Mouse (Mus musculus) spleen, adult 2 months (tissue): ENCODE results near the gene Dnm2. TPM values are rescaled to one million over a fixed set of nuclear protein-coding genes. Genes with fewer than 3 reads are reported as not detected.

Source experiments
- DNase-seq, 2 experiments: peaks; one replicate each; pipeline versions ENCODE4 v3.0.0 to v3.0.0-alpha.2; 2012 to 2021; ENCODE audit warnings: low spot score in 2 of 2, low read depth in 1 of 2
- H3K27ac ChIP-seq: fragments of 200-500 bp; 2 replicates; pipeline ENCODE4 v1.5.1; 2012; ENCODE audit warnings: low read length, inconsistent platforms; ENCODE audit not compliant: insufficient read depth
- H3K27me3 ChIP-seq: fragments of 200-500 bp; 2 replicates; pipeline ENCODE4 v1.6.1; 2012; ENCODE audit warnings: mild to moderate bottlenecking, moderate library complexity, low read length, inconsistent platforms; ENCODE audit not compliant: control insufficient read depth, insufficient read depth
- H3K36me3 ChIP-seq: fragments of 200-500 bp; 2 replicates; pipeline ENCODE4 v1.6.1; 2012; ENCODE audit warnings: mild to moderate bottlenecking, low read length, inconsistent platforms; ENCODE audit not compliant: control insufficient read depth, insufficient read depth
- H3K4me1 ChIP-seq: fragments of 200-500 bp; 2 replicates; pipeline ENCODE4 v1.6.1; 2011; ENCODE audit warnings: inconsistent platforms; ENCODE audit not compliant: control insufficient read depth, insufficient read depth, insufficient read length
- H3K4me3 ChIP-seq: fragments of 200-500 bp; 2 replicates; pipeline ENCODE4 v1.5.1; 2011; ENCODE audit warnings: mild to moderate bottlenecking, inconsistent platforms; ENCODE audit not compliant: insufficient read depth, insufficient read length; ENCODE audit errors: extremely low read depth
- CTCF ChIP-seq: fragments of 200-500 bp; IDR thresholded peaks from 2 replicates; pipeline ENCODE4 v1.5.1; 2011; ENCODE audit warnings: mild to moderate bottlenecking, inconsistent platforms; ENCODE audit not compliant: insufficient read depth, insufficient read length, insufficient replicate concordance; ENCODE audit errors: extremely low read depth
- POLR2A ChIP-seq: fragments of 200-500 bp; IDR thresholded peaks from 2 replicates; pipeline ENCODE4 v1.6.1; 2011; ENCODE audit warnings: low read depth, low read length, inconsistent platforms
- WGBS: fragments of 180-500 bp; shearing (Covaris S2); methylation state at CpG from one replicate; pipeline ENCODE4 v1.1.7; 2018; 5-methylcytosine and 5-hydroxymethylcytosine counted together
- polyA plus RNA-seq: library from polyadenylated mRNA; depleted of rRNA; stranded (reverse); fragments of >200 nt; gene quantifications from 2 replicates; pipeline ENCODE4 v1.2.3, GENCODE M21; 2012

The Dnm2 gene
- polyA plus RNA-seq, 1 experiment, result 223 TPM

DNA sequence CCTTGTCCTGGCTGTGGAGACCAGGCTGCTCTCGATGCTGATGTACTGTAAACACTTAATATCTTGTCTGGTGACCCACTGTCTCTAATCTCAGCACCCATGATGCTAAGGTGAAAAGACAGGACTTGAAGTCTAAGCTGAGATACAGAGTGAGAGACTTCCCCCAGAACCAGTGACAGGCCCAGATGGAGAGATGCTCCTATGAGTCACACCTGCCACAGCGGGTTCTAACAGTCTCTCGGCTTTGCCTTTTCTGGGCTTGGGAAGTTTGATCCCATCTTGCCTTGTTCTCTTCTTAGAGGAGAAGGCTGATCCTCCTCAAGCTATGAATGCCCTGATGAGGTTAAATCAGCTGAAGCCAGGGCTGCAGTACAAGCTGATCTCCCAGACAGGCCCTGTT lies 27.5 kb upstream of the Dnm2 start:
- 94% methylated on average over 3 of the region's 3 CpGs for WGBS
- H3K27me3 ChIP-seq, result no peaks in the 10 kb centered on the region
- no peak overlapping the region for H3K4me3 ChIP-seq
- TF ChIP-seq CTCF (no peak), POLR2A (no peak)
- DNase-seq, result no peak
- H3K27ac ChIP-seq, result no peak overlapping the region
- H3K36me3 ChIP-seq, result peaks cover 74% of the 10 kb centered on the region
- H3K4me1 ChIP-seq, result no peaks in the 10 kb centered on the region

- TF ChIP-seq CTCF (no peak), POLR2A (no peak)
- 94% methylated on average over 9 of the region's 9 CpGs for WGBS
- Histone ChIP-seq H3K4me1 (no peaks in the 10 kb centered on the region), H3K27me3 (no peaks in the 10 kb centered on the region), H3K27ac (no peak overlapping the region; the same call in 1 of the 2 replicates), H3K4me3 (no peak overlapping the region), H3K36me3 (peaks cover 68% of the 10 kb centered on the region)
- DNase-seq, result no peak
These were observed 23.7 kb upstream of the Dnm2 start for GRCm38 (mm10) chr9:21401042-21401441.

GRCm38 (mm10) chr9:21402764-21403253 lies 21.9 kb upstream of the Dnm2 start:
- WGBS, result 92% methylated on average over 11 of the region's 11 CpGs
- H3K36me3 ChIP-seq, result peaks cover 61% of the 10 kb centered on the region
- TF ChIP-seq POLR2A (no peak), CTCF (no peak)
- no peak overlapping the region for H3K4me3 ChIP-seq
- no peaks in the 10 kb centered on the region for H3K4me1 ChIP-seq
- no peak for DNase-seq
- H3K27me3 ChIP-seq, result no peaks in the 10 kb centered on the region
- no peak overlapping the region for H3K27ac ChIP-seq

DNA sequence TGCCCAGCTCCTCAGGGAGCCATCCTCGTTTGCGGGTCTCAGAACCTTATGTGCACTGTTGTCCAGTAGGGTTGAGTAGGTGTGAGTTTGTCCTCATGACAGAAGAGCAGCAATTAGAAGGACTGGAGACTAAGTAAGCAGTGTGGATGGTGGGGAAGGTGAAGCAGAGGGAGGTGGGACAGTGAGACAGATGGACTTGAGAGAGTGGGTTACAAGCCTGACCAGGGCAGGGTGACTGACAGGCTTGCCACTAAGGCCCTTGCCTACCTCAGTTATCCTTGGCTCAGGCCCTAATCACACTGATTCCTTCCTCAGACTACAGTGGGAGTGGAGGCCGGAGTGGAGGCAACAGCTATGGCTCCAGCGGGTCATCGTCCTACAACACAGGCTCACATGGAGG lies 21.0 kb upstream of the Dnm2 start:
- DNase-seq, result no peak
- H3K27me3 ChIP-seq, result no peaks in the 10 kb centered on the region
- no peak overlapping the region for H3K27ac ChIP-seq
- TF ChIP-seq POLR2A (no peak), CTCF (no peak)
- WGBS, result 98% methylated on average over 5 of the region's 5 CpGs
- H3K36me3 ChIP-seq, result peaks cover 54% of the 10 kb centered on the region
- no peak overlapping the region for H3K4me3 ChIP-seq
- H3K4me1 ChIP-seq, result no peaks in the 10 kb centered on the region

DNA sequence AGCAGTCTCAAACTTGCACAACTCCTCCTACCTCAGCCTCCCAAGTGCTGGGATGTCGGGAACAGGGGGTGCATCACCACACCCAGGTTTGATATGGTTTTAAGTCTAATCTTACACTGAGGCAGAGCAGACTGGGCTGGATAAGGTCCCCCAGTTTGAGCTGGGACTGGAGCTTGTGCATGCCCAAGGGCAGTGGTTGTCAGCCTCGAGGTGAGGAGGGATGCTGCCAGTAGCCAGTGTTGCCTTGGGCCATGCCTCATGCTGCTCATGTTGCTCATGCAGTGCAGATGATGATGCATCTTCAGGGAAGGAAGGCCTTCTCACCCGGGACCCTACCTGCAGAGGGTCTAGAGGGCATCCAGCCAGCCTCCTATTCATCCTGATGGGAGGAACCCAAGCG lies 19.2 kb upstream of the Dnm2 start:
- no peak for TF ChIP-seq CTCF
- no peak for TF ChIP-seq POLR2A
- H3K4me1 ChIP-seq, result no peaks in the 10 kb centered on the region
- no peaks in the 10 kb centered on the region for H3K27me3 ChIP-seq
- H3K4me3 ChIP-seq, result no peak overlapping the region
- no peak overlapping the region for H3K27ac ChIP-seq
- peaks cover 37% of the 10 kb centered on the region for H3K36me3 ChIP-seq
- WGBS, result 83% methylated on average over 4 of the region's 4 CpGs
- DNase-seq, result no peak

DNA sequence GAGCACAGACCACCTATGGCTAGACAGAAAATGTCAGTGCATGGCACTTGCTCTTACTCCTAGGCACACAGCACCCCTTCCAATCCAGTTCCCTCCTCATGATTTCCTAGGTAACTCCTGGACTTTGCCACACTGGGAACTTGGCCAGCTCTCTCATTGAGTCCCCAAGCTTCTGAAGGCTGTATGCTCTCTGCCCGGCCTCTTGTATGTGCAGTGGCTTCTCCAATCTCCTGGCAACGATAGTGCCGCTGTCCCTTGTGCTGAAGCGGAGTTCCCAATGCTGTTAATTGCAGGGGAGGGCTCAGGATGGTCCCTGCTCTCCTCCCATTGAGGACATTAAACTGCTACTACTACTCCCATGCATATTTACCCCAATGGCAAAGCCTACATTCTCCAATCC lies 16.8 kb upstream of the Dnm2 start:
- no peak overlapping the region for H3K27ac ChIP-seq
- H3K27me3 ChIP-seq, result no peaks in the 10 kb centered on the region
- H3K36me3 ChIP-seq, result peaks cover 26% of the 10 kb centered on the region
- TF ChIP-seq POLR2A (no peak), CTCF (no peak)
- DNase-seq, result no peak
- H3K4me3 ChIP-seq, result no peak overlapping the region
- H3K4me1 ChIP-seq, result peaks cover 5% of the 10 kb centered on the region; the same call in 1 of the 2 replicates
- 16% methylated on average over 4 of the region's 4 CpGs for WGBS

DNA sequence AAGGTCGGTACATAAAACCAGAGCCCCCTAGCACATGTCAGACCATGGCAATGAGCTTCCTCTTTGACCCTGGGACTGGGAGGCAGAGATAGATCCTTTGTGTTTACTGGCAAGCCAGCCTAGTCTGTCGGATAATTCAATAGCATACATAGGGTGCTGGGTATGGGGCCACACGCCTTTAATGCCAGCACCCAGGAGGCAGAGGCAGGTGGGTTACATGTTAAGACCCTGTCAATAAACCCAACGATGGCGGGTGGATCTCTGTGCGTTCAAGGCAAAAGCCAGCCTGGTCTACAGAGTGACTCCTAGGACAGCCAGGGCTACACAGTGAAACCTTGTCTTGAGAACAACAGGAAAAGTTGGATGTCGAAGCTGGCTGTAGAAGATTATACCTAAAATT lies 16.1 kb upstream of the Dnm2 start:
- Histone ChIP-seq H3K4me3 (no peak overlapping the region), H3K36me3 (peaks cover 22% of the 10 kb centered on the region), H3K27ac (no peak overlapping the region), H3K4me1 (peaks cover 5% of the 10 kb centered on the region; the same call in 1 of the 2 replicates), H3K27me3 (no peaks in the 10 kb centered on the region)
- TF ChIP-seq CTCF, result no peak
- no peak for TF ChIP-seq POLR2A
- no peak for DNase-seq
- WGBS, result 62% methylated on average over 7 of the region's 7 CpGs
